20 mouse cellular contexts compared by ENCODE assay signal in genomic region chr9:108349727-108350126, GRCm38 (mm10). TPM values are rescaled to one million over a fixed set of nuclear protein-coding genes. Genes with fewer than 3 reads are reported as not detected.
DNase-seq lines count a peak whose midpoint lies in the region; ATAC-seq and TF ChIP-seq lines count a peak whose summit lies in the region.
"Had no signal": no experiment of that assay in that cellular context is flagged by ENCODE, and none has a peak within 500 bp of the region (broad histone marks: within the 10 kb centered on the region; RNA-seq: fewer than 3 reads in every experiment).

No protein-coding gene starts in this region.

- peaks cover 21% of the 10 kb centered on the region for H3K4me1 ChIP-seq in heart, embryonic 12.5 days (replicated peaks)
- H3K4me1 ChIP-seq in G1E (ENCODE audit: insufficient read depth, low read depth, low read length) = peaks cover 34% of the 10 kb centered on the region
- peaks cover 20% of the 10 kb centered on the region for H3K4me1 ChIP-seq in liver, embryonic 11.5 days (replicated peaks; ENCODE audit: control insufficient read depth, insufficient read depth, low read length)
- peaks cover 23% of the 10 kb centered on the region for H3K4me1 ChIP-seq in liver, postnatal 0 days (ENCODE audit: insufficient read depth)

- no peak for TF ChIP-seq EP300 in liver, postnatal 0 days (IDR thresholded peaks at IDR 0.05; ENCODE audit: low read depth)

- no peak overlapping the region for H3K9ac ChIP-seq in heart, embryonic 12.5 days
- peak overlapping the region; percentile 53; the same call in 1 of the 2 replicates for H3K9ac ChIP-seq in liver, embryonic 11.5 days (ENCODE audit: low read depth, low read length)
- no peak overlapping the region for H3K9ac ChIP-seq in liver, postnatal 0 days (replicated peaks)
- H3K9ac ChIP-seq: hindbrain, embryonic 15.5 days; intestine, embryonic 15.5 days had no signal

- H3K9me3 ChIP-seq in heart, embryonic 12.5 days (replicated peaks) = no peaks in the 10 kb centered on the region
- H3K9me3 ChIP-seq in G1E (replicated peaks) = 0 out of 2 replicates have a peak, but pooled peaks cover 2% of the 10 kb centered on the region
- H3K9me3 ChIP-seq in liver, embryonic 11.5 days (ENCODE audit: control insufficient read depth, low read length) = no peaks in the 10 kb centered on the region
- H3K9me3 ChIP-seq in liver, postnatal 0 days (ENCODE audit: low read length) = no peaks in the 10 kb centered on the region
- H3K9me3 ChIP-seq: hindbrain, embryonic 15.5 days; intestine, embryonic 15.5 days; midbrain, embryonic 10.5 days had no signal

- no peak for ATAC-seq in heart, embryonic 12.5 days (ENCODE audit: insufficient number of reproducible peaks, low FRiP score)
- peak; percentile 25; the same call in 1 of the 2 replicates for ATAC-seq in G1E (ENCODE audit: extremely low read depth, insufficient number of reproducible peaks, low FRiP score, poor library complexity, severe bottlenecking)
- peak; percentile 57 for ATAC-seq in liver, embryonic 11.5 days (replicated peaks; ENCODE audit: low FRiP score)
- ATAC-seq in liver, postnatal 0 days = no peak
- ATAC-seq: forebrain, embryonic 16.5 days; intestine, embryonic 15.5 days had no signal

- H3K4me2 ChIP-seq in heart, embryonic 12.5 days = peak overlapping the region; percentile 91; the same call in 1 of the 2 replicates
- peak overlapping the region; percentile 77 for H3K4me2 ChIP-seq in liver, embryonic 11.5 days
- peak overlapping the region; percentile 84 for H3K4me2 ChIP-seq in liver, postnatal 0 days (ENCODE audit: low read depth, low read length)

- no peak overlapping the region for H3K27ac ChIP-seq in heart, embryonic 12.5 days (ENCODE audit: poor library complexity, severe bottlenecking)
- H3K27ac ChIP-seq in liver, embryonic 11.5 days (ENCODE audit: low read depth, low read length) = peak overlapping the region; percentile 43; the same call in 1 of the 2 replicates
- H3K27ac ChIP-seq in liver, postnatal 0 days (ENCODE audit: low read depth) = no peak overlapping the region
- H3K27ac ChIP-seq: hindbrain, embryonic 15.5 days; intestine, embryonic 15.5 days; midbrain, embryonic 10.5 days had no signal

- 83% methylated on average over 4 of the region's 4 CpGs for WGBS in heart, embryonic 12.5 days
- WGBS in liver, embryonic 11.5 days = 60% methylated on average over 4 of the region's 4 CpGs
- WGBS in liver, postnatal 0 days (ENCODE audit: insufficient replicate concordance) = 72% methylated on average over 4 of the region's 4 CpGs

- DNase-seq in heart, postnatal 10 days = no peak
- DNase-seq in G1E (ENCODE audit: low spot score) = no peak
- DNase-seq in liver, embryonic 11.5 days (ENCODE audit: low spot score) = no peak
- no peak for DNase-seq in liver, postnatal 0 days
- DNase-seq in layer of hippocampus, adult 9-11 months = no peak
- no peak for DNase-seq in adrenal gland, postnatal 14 days
- DNase-seq: adrenal gland, adult 8-10 months; cerebellum, adult 2 months; cerebellum, postnatal 25 days; gastrocnemius, postnatal 10 days; heart, postnatal 4 days; kidney, adult 8-10 months; kidney, postnatal 10 days; lung, embryonic 14.5 days; right cerebral cortex, postnatal 14 days had no signal

- no peak for TF ChIP-seq CTCF in G1E (IDR thresholded peaks at IDR 0.05; ENCODE audit: low read depth, low read length)
- no peak for TF ChIP-seq CTCF in liver, postnatal 0 days (IDR thresholded peaks at IDR 0.05; ENCODE audit: low read depth)

- no peak overlapping the region for H3K4me3 ChIP-seq in heart, embryonic 12.5 days
- H3K4me3 ChIP-seq in G1E (ENCODE audit: low read depth, low read length) = no peak overlapping the region; the same call in 1 of the 2 replicates
- H3K4me3 ChIP-seq in liver, embryonic 11.5 days (ENCODE audit: low read depth, low read length) = peak overlapping the region; percentile 98
- H3K4me3 ChIP-seq in liver, postnatal 0 days (ENCODE audit: low read depth, low read length) = no peak overlapping the region
- H3K4me3 ChIP-seq: hindbrain, embryonic 15.5 days; intestine, embryonic 15.5 days had no signal

- intact Hi-C loops in heart, postnatal 10 days (cut with DNase I) = no loop called here

- H3K27me3 ChIP-seq in heart, embryonic 12.5 days (replicated peaks) = no peaks in the 10 kb centered on the region
- H3K27me3 ChIP-seq in G1E (ENCODE audit: insufficient read depth, low read length) = no peaks in the 10 kb centered on the region
- H3K27me3 ChIP-seq in liver, embryonic 11.5 days (replicated peaks; ENCODE audit: control insufficient read depth, insufficient read depth, low read length) = no peaks in the 10 kb centered on the region
- no peaks in the 10 kb centered on the region for H3K27me3 ChIP-seq in liver, postnatal 0 days (ENCODE audit: insufficient read depth, low read length)
- H3K27me3 ChIP-seq: hindbrain, embryonic 15.5 days; intestine, embryonic 15.5 days had no signal

- H3K36me3 ChIP-seq in heart, embryonic 12.5 days = peaks cover 52% of the 10 kb centered on the region
- peaks cover 56% of the 10 kb centered on the region for H3K36me3 ChIP-seq in G1E (replicated peaks)
- peaks cover 34% of the 10 kb centered on the region for H3K36me3 ChIP-seq in liver, embryonic 11.5 days (ENCODE audit: control insufficient read depth, insufficient read depth, low read length)
- peaks cover 40% of the 10 kb centered on the region for H3K36me3 ChIP-seq in liver, postnatal 0 days (replicated peaks; ENCODE audit: insufficient read depth, low read length)

RNA-seq across cellular contexts. Expression of gene Usp4, which starts 2.1 kb away (rescaled TPM):
- 93.2 and 98.3 TPM in 2 replicates for polyA plus RNA-seq in heart, embryonic 12.5 days (2016; fragmentation: Nextera tagmentation; extraction: Ambion mirVana)
- 10 to 100 TPM; 94.3 to 95.7 TPM for total RNA-seq in heart, postnatal 10 days (2021)
- total RNA-seq in G1E (2014; fragmentation: Nextera tagmentation) (126 and 131 TPM in 2 replicates), G1E (2017) (76.5 and 78.6 TPM in 2 replicates)
- 60.8 and 97.3 TPM in 2 replicates for polyA plus RNA-seq in G1E (2012)
- 114 and 122 TPM in 2 replicates for polyA plus RNA-seq in liver, embryonic 11.5 days (2014; fragmentation: Nextera tagmentation; extraction: Ambion mirVana)
- polyA plus RNA-seq in liver, postnatal 0 days (2015; fragmentation: Nextera tagmentation; extraction: Ambion mirVana) = 35.9 and 38.2 TPM in 2 replicates
- total RNA-seq in adrenal gland, postnatal 14 days (2021) = 101 and 117 TPM in 2 replicates

RNA-seq across cellular contexts. Expression of gene Gpx1, which starts 11.0 kb away (rescaled TPM):
- polyA plus RNA-seq in heart, embryonic 12.5 days (2016; fragmentation: Nextera tagmentation; extraction: Ambion mirVana) = 1,088 and 1,118 TPM in 2 replicates
- total RNA-seq in heart, postnatal 10 days (2021) = 100 to 1,000 TPM; 152 to 166 TPM
- 1,641 and 1,695 TPM in 2 replicates for total RNA-seq in G1E (2014; fragmentation: Nextera tagmentation)
- 1,228 and 1,354 TPM in 2 replicates for total RNA-seq in G1E (2017)
- 470 and 543 TPM in 2 replicates for polyA plus RNA-seq in G1E (2012)
- polyA plus RNA-seq in liver, embryonic 11.5 days (2014; fragmentation: Nextera tagmentation; extraction: Ambion mirVana) = 2,990 and 3,052 TPM in 2 replicates
- 3,657 and 3,917 TPM in 2 replicates for polyA plus RNA-seq in liver, postnatal 0 days (2015; fragmentation: Nextera tagmentation; extraction: Ambion mirVana)
- total RNA-seq in adrenal gland, postnatal 14 days (2021) = 551 and 754 TPM in 2 replicates

RNA-seq across cellular contexts. Expression of gene 1700102P08Rik, which starts 42.9 kb away (rescaled TPM):
- 0.40 and 0.55 TPM in 2 replicates for polyA plus RNA-seq in heart, embryonic 12.5 days (2016; fragmentation: Nextera tagmentation; extraction: Ambion mirVana)
- total RNA-seq in heart, postnatal 10 days (2021) = under 1 TPM; 0.31 to 0.74 TPM
- total RNA-seq in G1E (2014; fragmentation: Nextera tagmentation) (not detected in 2 replicates), G1E (2017) (0.44 and 1.3 TPM in 2 replicates)
- polyA plus RNA-seq in G1E (2012) = 0.29 and 0.81 TPM in 2 replicates
- polyA plus RNA-seq in liver, embryonic 11.5 days (2014; fragmentation: Nextera tagmentation; extraction: Ambion mirVana) = 0.81 and 1.3 TPM in 2 replicates
- polyA plus RNA-seq in liver, postnatal 0 days (2015; fragmentation: Nextera tagmentation; extraction: Ambion mirVana) = 0.14 and 0.22 TPM in 2 replicates
- total RNA-seq in adrenal gland, postnatal 14 days (2021) = 0.74 and 1.4 TPM in 2 replicates

RNA-seq across cellular contexts. Expression of gene Tcta, which starts 43.8 kb away (rescaled TPM):
- polyA plus RNA-seq in heart, embryonic 12.5 days (2016; fragmentation: Nextera tagmentation; extraction: Ambion mirVana) = 31.2 and 35.3 TPM in 2 replicates
- total RNA-seq in heart, postnatal 10 days (2021) = 10 to 100 TPM; 24.4 to 30.0 TPM
- total RNA-seq in G1E (2014; fragmentation: Nextera tagmentation) = 24.2 TPM in 2 replicates
- total RNA-seq in G1E (2017) = 11.9 and 14.6 TPM in 2 replicates
- polyA plus RNA-seq in G1E (2012) = 1.5 and 3.6 TPM in 2 replicates
- polyA plus RNA-seq in liver, embryonic 11.5 days (2014; fragmentation: Nextera tagmentation; extraction: Ambion mirVana) = 14.9 and 16.1 TPM in 2 replicates
- 14.8 and 16.3 TPM in 2 replicates for polyA plus RNA-seq in liver, postnatal 0 days (2015; fragmentation: Nextera tagmentation; extraction: Ambion mirVana)
- total RNA-seq in adrenal gland, postnatal 14 days (2021) = 30.4 and 34.1 TPM in 2 replicates

RNA-seq across cellular contexts. Expression of gene Rhoa, which starts 43.8 kb away (rescaled TPM):
- 348 and 367 TPM in 2 replicates for polyA plus RNA-seq in heart, embryonic 12.5 days (2016; fragmentation: Nextera tagmentation; extraction: Ambion mirVana)
- total RNA-seq in heart, postnatal 10 days (2021) = 100 to 1,000 TPM; 328 to 329 TPM
- total RNA-seq in G1E (2014; fragmentation: Nextera tagmentation) (409 and 426 TPM in 2 replicates), G1E (2017) (215 and 235 TPM in 2 replicates)
- 122 and 136 TPM in 2 replicates for polyA plus RNA-seq in G1E (2012)
- 254 and 264 TPM in 2 replicates for polyA plus RNA-seq in liver, embryonic 11.5 days (2014; fragmentation: Nextera tagmentation; extraction: Ambion mirVana)
- 163 and 165 TPM in 2 replicates for polyA plus RNA-seq in liver, postnatal 0 days (2015; fragmentation: Nextera tagmentation; extraction: Ambion mirVana)
- total RNA-seq in adrenal gland, postnatal 14 days (2021) = 359 and 362 TPM in 2 replicates

Comparison
In these comparisons a context has a peak if more than half of its experiments do, and no peak if none do; other contexts are left out.
1. ATAC-seq: peak in G1E (single experiment) and liver, embryonic 11.5 days (single experiment); none in heart, embryonic 12.5 days (single experiment) and liver, postnatal 0 days (single experiment).
2. Peak in every context shown above with its lines, with median percentiles within 50 percentile points of each other: H3K4me2 ChIP-seq.